Mouse (Mus musculus) spleen, adult 10 weeks (tissue): Measurements from ENCODE around the gene Fosb. TPM values are rescaled to one million over a fixed set of nuclear protein-coding genes. Genes with fewer than 3 reads are reported as not detected.

ENCODE experiments used
- polyA plus RNA-seq: library from polyadenylated mRNA; stranded (reverse); fragments of 350-450 nt; fragmentation: Illumina TruSeq; extraction: RNeasy Lipid Tissue Mini Kit (QIAGEN cat#74804); gene quantifications from one replicate; pipeline ENCODE4 v1.2.3, GENCODE M21; 2015; ENCODE audit warnings: low replicate concordance; ENCODE audit not compliant: insufficient read depth

Gene Fosb
- 1.4 TPM for polyA plus RNA-seq

GRCm38 (mm10) chr7:19309884-19310641, at the start of gene Fosb:
TSS of gene Fosb (minus strand) at chr7:19310051.

GRCm38 (mm10) chr7:19359299-19359891, 49.5 kb upstream of the Fosb start, which contains the start of the genes Cd3eap and Ppp1r13l:
TSS of gene Cd3eap (minus strand) at chr7:19359483.
TSS of gene Ppp1r13l (plus strand) at chr7:19359749.

GRCm38 (mm10) chr7:19344237-19344847, 34.5 kb upstream of the Fosb start, which contains the start of gene Ercc1:
TSS of gene Ercc1 (plus strand) at chr7:19344778.

GRCm38 (mm10) chr7:19282385-19282784, 27.5 kb downstream of the Fosb start, which contains the start of gene Rtn2:
TSS of gene Rtn2 (plus strand) at chr7:19282624.

GRCm38 (mm10) chr7:19279581-19280114, 30.2 kb downstream of the Fosb start, which contains the start of gene Ppm1n:
TSS of gene Ppm1n (minus strand) at chr7:19280064.

GRCm38 (mm10) chr7:19271238-19272172, 38.3 kb downstream of the Fosb start, which contains the start of gene Vasp:
TSS of gene Vasp (minus strand) at chr7:19271817.

Other genes with a start within 250 kb of the Fosb start
- gene Dmwd, start 233.8 kb downstream of the Fosb start, polyA plus RNA-seq, result 5.3 TPM
- gene Dmpk, start 226.2 kb downstream of the Fosb start, polyA plus RNA-seq, result 37.1 TPM
- 2.0 TPM for gene Six5, start 215.5 kb downstream of the Fosb start, polyA plus RNA-seq
- gene Gm4969, start 191.7 kb downstream of the Fosb start, polyA plus RNA-seq, result 0.11 TPM
- gene Fbxo46, start 190.2 kb downstream of the Fosb start, polyA plus RNA-seq, result 2.9 TPM
- gene Qpctl, start 160.8 kb downstream of the Fosb start, polyA plus RNA-seq, result 9.4 TPM
- 28.2 TPM for gene Snrpd2, start 160.3 kb downstream of the Fosb start, polyA plus RNA-seq
- gene Gipr, start 143.9 kb downstream of the Fosb start, polyA plus RNA-seq, result not detected
- gene Eml2, start 133.6 kb downstream of the Fosb start, polyA plus RNA-seq, result 6.2 TPM
- gene Gpr4, start 97.5 kb downstream of the Fosb start, polyA plus RNA-seq, result 4.4 TPM
- 17.4 TPM for gene Opa3, start 81.7 kb downstream of the Fosb start, polyA plus RNA-seq
- 295 TPM for gene Vasp, start 38.2 kb downstream of the Fosb start, polyA plus RNA-seq
- 1.3 TPM for gene Ppm1n, start 30.0 kb downstream of the Fosb start, polyA plus RNA-seq
- gene Rtn2, start 27.4 kb downstream of the Fosb start, polyA plus RNA-seq, result 1.8 TPM
- gene Ercc1, start 34.7 kb upstream of the Fosb start, polyA plus RNA-seq, result 15.9 TPM
- gene Cd3eap, start 49.4 kb upstream of the Fosb start, polyA plus RNA-seq, result 7.3 TPM
- gene Ppp1r13l, start 49.7 kb upstream of the Fosb start, polyA plus RNA-seq, result 0.11 TPM
- 21.4 TPM for gene Ercc2, start 72.0 kb upstream of the Fosb start, polyA plus RNA-seq
- gene Klc3, start 94.1 kb upstream of the Fosb start, polyA plus RNA-seq, result not detected
- gene Ckm, start 94.7 kb upstream of the Fosb start, polyA plus RNA-seq, result not detected
- 9.6 TPM for gene Mark4, start 148.8 kb upstream of the Fosb start, polyA plus RNA-seq
- 2.4 TPM for gene Exoc3l2, start 153.3 kb upstream of the Fosb start, polyA plus RNA-seq
- gene Bloc1s3, start 198.3 kb upstream of the Fosb start, polyA plus RNA-seq, result 8.9 TPM
- gene Trappc6a, start 198.3 kb upstream of the Fosb start, polyA plus RNA-seq, result 4.6 TPM
- 0.26 TPM for gene Nkpd1, start 207.8 kb upstream of the Fosb start, polyA plus RNA-seq